9 mouse cellular contexts compared by ENCODE assay signal in the genomic region with DNA sequence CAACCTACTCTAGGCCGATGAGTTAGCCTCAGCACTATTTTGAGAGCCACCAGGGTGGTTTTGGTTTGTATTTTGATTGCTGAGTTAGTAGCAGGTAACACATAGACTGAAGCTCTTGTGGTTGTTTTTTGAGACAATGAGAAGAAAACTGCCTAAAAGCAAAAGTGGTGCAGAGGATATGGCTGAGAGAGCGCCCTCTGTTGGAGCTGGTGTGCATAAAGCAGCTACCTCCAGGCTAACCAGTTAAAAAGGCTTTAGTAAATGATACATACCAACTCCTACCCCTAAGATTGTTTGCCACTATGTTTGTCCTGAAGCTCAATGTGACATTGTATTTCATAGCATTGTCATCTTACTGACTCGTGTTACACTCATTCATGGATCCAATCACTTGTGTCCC. TPM values are rescaled to one million over a fixed set of nuclear protein-coding genes. Genes with fewer than 3 reads are reported as not detected.
A peak's percentile ranks its signal among the peaks of the same experiment; 100 is the strongest.
DNase-seq lines count a peak whose midpoint lies in the region; ATAC-seq lines count a peak whose summit lies in the region.
"Had no signal": no experiment of that assay in that cellular context is flagged by ENCODE, and none has a peak within 500 bp of the region (broad histone marks: within the 10 kb centered on the region; RNA-seq: fewer than 3 reads in every experiment).

No protein-coding gene starts in this region.

- H3K9ac ChIP-seq in embryonic facial prominence, embryonic 11.5 days (replicated peaks; ENCODE audit: low read length) = no peak overlapping the region
- no peak overlapping the region for H3K9ac ChIP-seq in midbrain, embryonic 15.5 days
- H3K9ac ChIP-seq: stomach, embryonic 15.5 days had no signal

- no peak overlapping the region for H3K4me3 ChIP-seq in embryonic facial prominence, embryonic 11.5 days (ENCODE audit: low read depth, low read length)
- H3K4me3 ChIP-seq in embryonic facial prominence, embryonic 10.5 days = no peak overlapping the region
- H3K4me3 ChIP-seq in forebrain, embryonic 10.5 days = no peak overlapping the region
- H3K4me3 ChIP-seq in midbrain, embryonic 15.5 days = no peak overlapping the region
- H3K4me3 ChIP-seq: stomach, embryonic 15.5 days had no signal

- no peak overlapping the region for H3K27ac ChIP-seq in embryonic facial prominence, embryonic 11.5 days (replicated peaks; ENCODE audit: low read depth, low read length)
- H3K27ac ChIP-seq in embryonic facial prominence, embryonic 10.5 days (replicated peaks) = no peak overlapping the region
- H3K27ac ChIP-seq in forebrain, embryonic 10.5 days = no peak overlapping the region
- H3K27ac ChIP-seq in midbrain, embryonic 15.5 days = no peak overlapping the region
- H3K27ac ChIP-seq: stomach, embryonic 15.5 days had no signal

- H3K9me3 ChIP-seq in embryonic facial prominence, embryonic 11.5 days (replicated peaks; ENCODE audit: control insufficient read depth, low read length) = no peaks in the 10 kb centered on the region
- no peaks in the 10 kb centered on the region for H3K9me3 ChIP-seq in embryonic facial prominence, embryonic 10.5 days
- no peaks in the 10 kb centered on the region for H3K9me3 ChIP-seq in forebrain, embryonic 10.5 days
- H3K9me3 ChIP-seq in midbrain, embryonic 15.5 days = no peaks in the 10 kb centered on the region
- H3K9me3 ChIP-seq: stomach, embryonic 15.5 days had no signal

- 61% methylated on average over 3 of the region's 3 CpGs for WGBS in embryonic facial prominence, embryonic 11.5 days
- WGBS in embryonic facial prominence, embryonic 10.5 days = 56% methylated on average over 3 of the region's 3 CpGs
- WGBS in forebrain, embryonic 10.5 days = 57% methylated on average over 3 of the region's 3 CpGs
- WGBS in midbrain, embryonic 15.5 days = 67% methylated on average over 3 of the region's 3 CpGs

- ATAC-seq in embryonic facial prominence, embryonic 11.5 days (replicated peaks; ENCODE audit: insufficient number of reproducible peaks, low FRiP score, low TSS enrichment, low read depth) = no peak
- no peak for ATAC-seq in midbrain, embryonic 15.5 days (replicated peaks)

- peak; percentile 27 for DNase-seq in embryonic facial prominence, embryonic 11.5 days (ENCODE audit: low spot score)
- no peak for DNase-seq in embryonic facial prominence, embryonic 10.5 days (ENCODE audit: low spot score)
- DNase-seq in spleen, postnatal 4 days (ENCODE audit: low spot score in 2 of 2) = peak; percentile 20 to 68
- no peak for DNase-seq in spleen, postnatal 36 days (ENCODE audit: low spot score in 2 of 2)
- peak; percentile 70 for DNase-seq in induced T-regulatory cell, adult 2 months (ENCODE audit: low read depth)
- DNase-seq in thymus, postnatal 36 days = peak; percentile 21 to 28
- DNase-seq in forebrain, embryonic 10.5 days (ENCODE audit: extremely low spot score, low spot score) = no peak

- no peaks in the 10 kb centered on the region for H3K36me3 ChIP-seq in embryonic facial prominence, embryonic 11.5 days (replicated peaks; ENCODE audit: control insufficient read depth, insufficient read depth, low read depth, low read length)
- no peaks in the 10 kb centered on the region for H3K36me3 ChIP-seq in embryonic facial prominence, embryonic 10.5 days (replicated peaks)
- H3K36me3 ChIP-seq in forebrain, embryonic 10.5 days (replicated peaks) = no peaks in the 10 kb centered on the region
- no peaks in the 10 kb centered on the region for H3K36me3 ChIP-seq in midbrain, embryonic 15.5 days (replicated peaks)
- H3K36me3 ChIP-seq: stomach, embryonic 15.5 days had no signal

- no peaks in the 10 kb centered on the region for H3K27me3 ChIP-seq in embryonic facial prominence, embryonic 11.5 days (ENCODE audit: control insufficient read depth, insufficient read depth, low read length)
- H3K27me3 ChIP-seq in embryonic facial prominence, embryonic 10.5 days (replicated peaks; ENCODE audit: low read depth, poor library complexity, severe bottlenecking) = no peaks in the 10 kb centered on the region
- no peaks in the 10 kb centered on the region for H3K27me3 ChIP-seq in forebrain, embryonic 10.5 days (ENCODE audit: poor library complexity, severe bottlenecking)
- H3K27me3 ChIP-seq in midbrain, embryonic 15.5 days (replicated peaks) = no peaks in the 10 kb centered on the region
- H3K27me3 ChIP-seq: stomach, embryonic 15.5 days had no signal

- H3K4me2 ChIP-seq in embryonic facial prominence, embryonic 11.5 days (ENCODE audit: low read depth, low read length) = no peak overlapping the region
- H3K4me2 ChIP-seq in midbrain, embryonic 15.5 days = no peak overlapping the region
- H3K4me2 ChIP-seq: stomach, embryonic 15.5 days had no signal

- no peaks in the 10 kb centered on the region for H3K4me1 ChIP-seq in embryonic facial prominence, embryonic 11.5 days (ENCODE audit: control insufficient read depth, insufficient read depth, low read length)
- H3K4me1 ChIP-seq in embryonic facial prominence, embryonic 10.5 days = no peaks in the 10 kb centered on the region
- H3K4me1 ChIP-seq in forebrain, embryonic 10.5 days = no peaks in the 10 kb centered on the region
- no peaks in the 10 kb centered on the region for H3K4me1 ChIP-seq in midbrain, embryonic 15.5 days
- H3K4me1 ChIP-seq: stomach, embryonic 15.5 days had no signal

RNA-seq across cellular contexts. Expression of gene Nsrp1, which starts 54.3 kb away (rescaled TPM):
- polyA plus RNA-seq in embryonic facial prominence, embryonic 11.5 days (2014; fragmentation: Nextera tagmentation; extraction: Ambion mirVana) = 59.8 and 63.1 TPM in 2 replicates
- polyA plus RNA-seq in embryonic facial prominence, embryonic 10.5 days (2016; fragmentation: Nextera tagmentation; extraction: Ambion mirVana) = 59.7 and 70.8 TPM in 2 replicates
- polyA plus RNA-seq in forebrain, embryonic 10.5 days (2016; fragmentation: Nextera tagmentation; extraction: Ambion mirVana) = 65.5 and 70.4 TPM in 2 replicates
- 52.0 and 54.3 TPM in 2 replicates for polyA plus RNA-seq in midbrain, embryonic 15.5 days (2015; fragmentation: Nextera tagmentation; extraction: Ambion mirVana)

RNA-seq across cellular contexts. Expression of gene Efcab5, which starts 56.2 kb away (rescaled TPM):
- 0.13 and 0.15 TPM in 2 replicates for polyA plus RNA-seq in embryonic facial prominence, embryonic 11.5 days (2014; fragmentation: Nextera tagmentation; extraction: Ambion mirVana)
- polyA plus RNA-seq in embryonic facial prominence, embryonic 10.5 days (2016; fragmentation: Nextera tagmentation; extraction: Ambion mirVana) = 0.07 and 0.28 TPM in 2 replicates
- polyA plus RNA-seq in forebrain, embryonic 10.5 days (2016; fragmentation: Nextera tagmentation; extraction: Ambion mirVana) = 0.20 and 0.25 TPM in 2 replicates
- polyA plus RNA-seq in midbrain, embryonic 15.5 days (2015; fragmentation: Nextera tagmentation; extraction: Ambion mirVana) = 0.57 and 0.94 TPM in 2 replicates

Comparison
In these comparisons a context has a peak if more than half of its experiments do, and no peak if none do; other contexts are left out.
1. DNase-seq: peak in embryonic facial prominence, embryonic 11.5 days (single experiment), spleen, postnatal 4 days (2 of 2), induced T-regulatory cell, adult 2 months (single experiment) and thymus, postnatal 36 days (2 of 2); none in embryonic facial prominence, embryonic 10.5 days (single experiment), spleen, postnatal 36 days (0 of 2) and forebrain, embryonic 10.5 days (single experiment).